Mouse (Mus musculus): Measurements from ENCODE around the gene Tnk1. TPM values are rescaled to one million over a fixed set of nuclear protein-coding genes. Genes with fewer than 3 reads are reported as not detected.

Gene Tnk1
- total and polyA plus RNA-seq, 3 experiments, result 0.25 to 0.35 TPM; not detected in 1

DNA sequence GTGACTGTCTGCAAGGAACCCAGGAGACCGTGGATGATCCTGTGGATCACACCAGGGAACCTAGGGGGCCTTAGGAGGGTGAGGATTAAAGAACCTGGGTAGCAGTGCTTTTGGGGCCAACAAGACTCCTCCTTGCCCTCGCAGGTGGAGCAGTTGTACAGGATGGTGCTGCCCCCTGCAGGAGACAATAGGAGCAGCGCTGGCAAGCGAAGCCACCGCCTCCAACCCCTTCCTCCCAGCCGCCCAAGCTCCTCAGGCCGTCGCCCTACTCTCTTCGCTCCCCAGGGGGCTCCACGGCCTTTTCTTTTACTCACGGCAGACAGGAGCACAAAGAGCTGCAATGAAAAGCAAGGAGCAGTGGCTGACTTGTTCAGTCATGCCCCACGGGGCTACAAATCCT is 18.3 kb upstream of the Tnk1 start:
- Histone ChIP-seq H3K36me3 (ENCODE audit: control insufficient read depth in 1 of 2, insufficient read depth in 2 of 2, low read length in 2 of 2) (peaks cover 0 to 31% of the 10 kb centered on the region in 2 experiments; a peak in 2 of 4 replicates), H3K9me3 (replicated peaks; ENCODE audit: insufficient read depth, low read length) (no peaks in the 10 kb centered on the region), H3K4me3 (ENCODE audit: control insufficient read depth in 1 of 2, insufficient read depth in 1 of 2, low read depth in 2 of 2, low read length in 2 of 2) (peak overlapping the region; percentile 22 to 33), H3K27ac (ENCODE audit: control insufficient read depth, low read depth, low read length) (no peak overlapping the region), H3K9ac (ENCODE audit: control insufficient read depth, low read depth, low read length, poor library complexity, severe bottlenecking) (peak overlapping the region; percentile 47), H3K4me1 (ENCODE audit: control insufficient read depth in 1 of 2, insufficient read depth in 2 of 2, low read length in 2 of 2) (peaks cover 11 to 50% of the 10 kb centered on the region in 2 experiments), H3K79me2 (ENCODE audit: control insufficient read depth, insufficient read depth, low read length, poor library complexity) (no peaks in the 10 kb centered on the region), H3K27me3 (ENCODE audit: control insufficient read depth in 1 of 2, insufficient read depth in 2 of 2, low read length in 2 of 2) (no peaks in the 10 kb centered on the region)
- DNase-seq (ENCODE audit: low read depth, low spot score), result peak; percentile 95
- TF ChIP-seq ZNF384 (IDR thresholded peaks at IDR 0.05; ENCODE audit: low read depth, low read length) (peak; percentile 39; the same call in 1 of the 2 replicates), TCF12 (IDR thresholded peaks at IDR 0.05; ENCODE audit: low read depth, low read length) (no peak), CHD2 (IDR thresholded peaks at IDR 0.05; ENCODE audit: low read length) (no peak), RCOR1 (IDR thresholded peaks at IDR 0.05; ENCODE audit: low read depth, low read length) (no peak), TBP (IDR thresholded peaks at IDR 0.05; ENCODE audit: low read depth, low read length) (no peak), ZMIZ1 (IDR thresholded peaks at IDR 0.05; ENCODE audit: low read depth, low read length) (no peak), E2F4 (IDR thresholded peaks at IDR 0.05; ENCODE audit: borderline replicate concordance, low read depth, low read length) (no peak), MYC (IDR thresholded peaks at IDR 0.05; ENCODE audit: low read depth, low read length) (peak; percentile 22; the same call in 1 of the 2 replicates), MEF2A (IDR thresholded peaks at IDR 0.05; ENCODE audit: extremely low read depth, insufficient replicate concordance, low read depth, low read length, poor library complexity, severe bottlenecking) (no peak), KAT2A (conservative IDR thresholded peaks at IDR 0.05; ENCODE audit: low read depth, low read length) (no peak), EP300 (IDR thresholded peaks at IDR 0.05; ENCODE audit: low read depth in 1 of 2, low read length in 2 of 2) (0 out of 4 replicates have a peak, but pooled peaks of 1 of the 2 experiments have one; percentile 15), BHLHE40 (IDR thresholded peaks at IDR 0.05; ENCODE audit: borderline replicate concordance, low read depth, low read length) (0 out of 2 replicates have a peak, but pooled peaks have one; percentile 19), POLR2A (IDR thresholded peaks at IDR 0.05; ENCODE audit: control insufficient read depth in 1 of 2, insufficient read depth in 1 of 2, low read depth in 1 of 2, low read length in 2 of 2, poor library complexity in 1 of 2) (0 out of 4 replicates have a peak, but pooled peaks of 1 of the 2 experiments have one; percentile 2), UBTF (IDR thresholded peaks at IDR 0.05; ENCODE audit: borderline replicate concordance, insufficient read depth, low read depth, low read length) (0 out of 2 replicates have a peak, but pooled peaks have one; percentile 79), MAFK (IDR thresholded peaks at IDR 0.05; ENCODE audit: borderline replicate concordance, low read depth, low read length) (no peak), MYB (IDR thresholded peaks at IDR 0.05; ENCODE audit: low read depth, low read length) (no peak), ELF1 (IDR thresholded peaks at IDR 0.05; ENCODE audit: low read depth, low read length) (peak; percentile 27; the same call in 1 of the 2 replicates), POLR2AphosphoS2 (IDR thresholded peaks at IDR 0.05; ENCODE audit: low read length) (no peak), USF1 (IDR thresholded peaks at IDR 0.05; ENCODE audit: low read depth, low read length) (no peak), SIN3A (IDR thresholded peaks at IDR 0.05; ENCODE audit: low read length) (no peak; the same call in 1 of the 2 replicates), CTCF (IDR thresholded peaks at IDR 0.05 in 2 of 3, conservative IDR thresholded peaks at IDR 0.05 in 1 of 3; ENCODE audit: control insufficient read depth in 1 of 3, insufficient read depth in 1 of 3, low read depth in 2 of 3, low read length in 3 of 3, poor library complexity in 1 of 3, severe bottlenecking in 1 of 3) (peak; percentile 82 to 98 (median 95)), MAZ (IDR thresholded peaks at IDR 0.05; ENCODE audit: low read depth, low read length) (peak; percentile 70; the same call in 1 of the 2 replicates), ZKSCAN1 (IDR thresholded peaks at IDR 0.05; ENCODE audit: low read depth, low read length) (no peak), NELFE (IDR thresholded peaks at IDR 0.05; ENCODE audit: low read depth, low read length) (no peak), POLR2AphosphoS5 (IDR thresholded peaks at IDR 0.05; ENCODE audit: borderline replicate concordance, low read depth, low read length) (no peak), JUND (IDR thresholded peaks at IDR 0.05; ENCODE audit: low read depth, low read length) (no peak), RAD21 (IDR thresholded peaks at IDR 0.05; ENCODE audit: low read depth, low read length) (peak; percentile 98), SMC3 (IDR thresholded peaks at IDR 0.05; ENCODE audit: low read depth, low read length) (peak; percentile 98), GABPA (IDR thresholded peaks at IDR 0.05; ENCODE audit: low read depth, low read length) (no peak), GATA1 (IDR thresholded peaks at IDR 0.05; ENCODE audit: low read depth, low read length) (no peak), CHD1 (IDR thresholded peaks at IDR 0.05; ENCODE audit: low read depth, low read length) (no peak), MXI1 (IDR thresholded peaks at IDR 0.05; ENCODE audit: low read depth, low read length) (0 out of 2 replicates have a peak, but pooled peaks have one; percentile 42), MAX (IDR thresholded peaks at IDR 0.05; ENCODE audit: low read length) (no peak; the same call in 1 of the 2 replicates), ZC3H11A (IDR thresholded peaks at IDR 0.05; ENCODE audit: low read depth, low read length) (peak; percentile 99), ETS1 (IDR thresholded peaks at IDR 0.05; ENCODE audit: low read depth, low read length) (no peak), NRF1 (IDR thresholded peaks at IDR 0.05; ENCODE audit: insufficient read depth, low read depth, low read length, poor library complexity, severe bottlenecking) (no peak), TAL1 (IDR thresholded peaks at IDR 0.05; ENCODE audit: low read length) (no peak)

All from MEL (cell line).